Mouse (Mus musculus) testis, adult 2 months (tissue): ENCODE measurements around the gene Htr1d. TPM values are rescaled to one million over a fixed set of nuclear protein-coding genes. Genes with fewer than 3 reads are reported as not detected.

Source experiments
- H3K27ac ChIP-seq: fragments of 200-500 bp; 2 replicates; pipeline ENCODE4 v1.5.1; 2012; ENCODE audit warnings: low read depth, low read length; ENCODE audit not compliant: control insufficient read depth, insufficient read depth
- H3K27me3 ChIP-seq: fragments of 200-500 bp; 2 replicates; pipeline ENCODE4 v1.6.1; 2012; ENCODE audit warnings: mild to moderate bottlenecking, low read length, moderate library complexity; ENCODE audit not compliant: control insufficient read depth, insufficient read depth
- H3K36me3 ChIP-seq: fragments of 200-500 bp; 2 replicates; pipeline ENCODE4 v1.6.1; 2012; ENCODE audit warnings: mild to moderate bottlenecking, low read length; ENCODE audit not compliant: control insufficient read depth, insufficient read depth
- H3K4me1 ChIP-seq: fragments of 200-500 bp; 2 replicates; pipeline ENCODE4 v1.6.1; 2012; ENCODE audit warnings: low read length; ENCODE audit not compliant: control insufficient read depth, insufficient read depth
- H3K4me3 ChIP-seq: fragments of 200-500 bp; 2 replicates; pipeline ENCODE4 v1.5.1; 2012; ENCODE audit warnings: low read depth, mild to moderate bottlenecking, low read length, moderate library complexity, mixed read lengths; ENCODE audit not compliant: control insufficient read depth
- CTCF ChIP-seq: fragments of 200-500 bp; IDR thresholded peaks from 2 replicates; pipeline ENCODE4 v1.5.1; 2012; ENCODE audit warnings: low read depth, mild to moderate bottlenecking, inconsistent platforms, low read length, moderate library complexity; ENCODE audit not compliant: control insufficient read depth, insufficient read depth, insufficient replicate concordance
- POLR2A ChIP-seq: fragments of 200-500 bp; IDR thresholded peaks from 2 replicates; pipeline ENCODE4 v1.6.1; 2012; ENCODE audit warnings: low read depth, mild to moderate bottlenecking, inconsistent platforms, low read length, moderate library complexity; ENCODE audit not compliant: control insufficient read depth
- polyA plus RNA-seq: library from polyadenylated mRNA; depleted of rRNA; stranded (reverse); fragments of >200 nt; gene quantifications from 2 replicates; pipeline ENCODE4 v1.2.3, GENCODE M21; 2012

Htr1d gene
- polyA plus RNA-seq, 1 experiment, result 0.15 TPM

- Histone ChIP-seq H3K27me3 (no peaks in the 10 kb centered on the region), H3K4me1 (peaks cover 9% of the 10 kb centered on the region), H3K4me3 (no peak overlapping the region), H3K27ac (no peak overlapping the region), H3K36me3 (no peaks in the 10 kb centered on the region)
- TF ChIP-seq CTCF (no peak), POLR2A (no peak)
Observed at GRCm38 (mm10) chr4:136452286-136452685, 29.0 kb downstream of the Htr1d start.

- H3K4me1 ChIP-seq, result peaks cover 9% of the 10 kb centered on the region
- no peak for TF ChIP-seq CTCF
- no peak for TF ChIP-seq POLR2A
- no peaks in the 10 kb centered on the region for H3K27me3 ChIP-seq
- H3K4me3 ChIP-seq, result no peak overlapping the region
- no peaks in the 10 kb centered on the region for H3K36me3 ChIP-seq
- H3K27ac ChIP-seq, result no peak overlapping the region
Observed at GRCm38 (mm10) chr4:136452792-136453191, 29.5 kb downstream of the Htr1d start.

- Histone ChIP-seq H3K4me3 (peak overlapping the region; percentile 59), H3K4me1 (peaks cover 9% of the 10 kb centered on the region), H3K27ac (no peak overlapping the region), H3K36me3 (no peaks in the 10 kb centered on the region), H3K27me3 (no peaks in the 10 kb centered on the region)
- TF ChIP-seq CTCF (peak; percentile 71), POLR2A (0 out of 2 replicates have a peak, but pooled peaks have one; percentile 14)
Observed at GRCm38 (mm10) chr4:136454850-136455260, 31.5 kb downstream of the Htr1d start.

- no peaks in the 10 kb centered on the region for H3K36me3 ChIP-seq
- TF ChIP-seq POLR2A, result no peak
- no peak for TF ChIP-seq CTCF
- peaks cover 9% of the 10 kb centered on the region for H3K4me1 ChIP-seq
- no peaks in the 10 kb centered on the region for H3K27me3 ChIP-seq
- no peak overlapping the region for H3K4me3 ChIP-seq
- H3K27ac ChIP-seq, result no peak overlapping the region
Observed at GRCm38 (mm10) chr4:136456516-136457218, 33.3 kb downstream of the Htr1d start.

- Histone ChIP-seq H3K27ac (no peak overlapping the region), H3K27me3 (no peaks in the 10 kb centered on the region), H3K4me3 (no peak overlapping the region), H3K36me3 (no peaks in the 10 kb centered on the region), H3K4me1 (peaks cover 17% of the 10 kb centered on the region)
- TF ChIP-seq CTCF (no peak), POLR2A (no peak)
Observed at GRCm38 (mm10) chr4:136458276-136458675, 35.0 kb downstream of the Htr1d start.

- TF ChIP-seq CTCF (no peak), POLR2A (no peak)
- no peak overlapping the region for H3K4me3 ChIP-seq
- peaks cover 17% of the 10 kb centered on the region for H3K4me1 ChIP-seq
- no peak overlapping the region for H3K27ac ChIP-seq
- H3K27me3 ChIP-seq, result no peaks in the 10 kb centered on the region
- no peaks in the 10 kb centered on the region for H3K36me3 ChIP-seq
Observed at GRCm38 (mm10) chr4:136459210-136459609, 35.9 kb downstream of the Htr1d start.

GRCm38 (mm10) chr4:136461206-136461605 is 37.9 kb downstream of the Htr1d start:
- H3K27ac ChIP-seq, result no peak overlapping the region

More at GRCm38 (mm10) chr4:136461206-136461605, 37.9 kb downstream of the Htr1d start:
- Histone ChIP-seq H3K4me1 (peaks cover 8% of the 10 kb centered on the region), H3K36me3 (no peaks in the 10 kb centered on the region), H3K4me3 (no peak overlapping the region), H3K27me3 (no peaks in the 10 kb centered on the region)
- TF ChIP-seq CTCF (no peak), POLR2A (no peak)
